Mouse (Mus musculus) cortical plate, adult 2 months (tissue): ENCODE data around the gene Cldn34d.

Experiments used
- CTCF ChIP-seq: fragments of 200-500 bp; IDR thresholded peaks from 2 replicates; pipeline ENCODE4 v1.5.1; 2011; ENCODE audit warnings: mild to moderate bottlenecking, control low read depth, low read length; ENCODE audit not compliant: insufficient read depth; ENCODE audit errors: extremely low read depth
- POLR2A ChIP-seq: fragments of 200-500 bp; IDR thresholded peaks from 2 replicates; pipeline ENCODE4 v1.6.1; 2011; ENCODE audit warnings: mild to moderate bottlenecking, low read length, control low read depth; ENCODE audit not compliant: insufficient read depth; ENCODE audit errors: extremely low read depth

DNA sequence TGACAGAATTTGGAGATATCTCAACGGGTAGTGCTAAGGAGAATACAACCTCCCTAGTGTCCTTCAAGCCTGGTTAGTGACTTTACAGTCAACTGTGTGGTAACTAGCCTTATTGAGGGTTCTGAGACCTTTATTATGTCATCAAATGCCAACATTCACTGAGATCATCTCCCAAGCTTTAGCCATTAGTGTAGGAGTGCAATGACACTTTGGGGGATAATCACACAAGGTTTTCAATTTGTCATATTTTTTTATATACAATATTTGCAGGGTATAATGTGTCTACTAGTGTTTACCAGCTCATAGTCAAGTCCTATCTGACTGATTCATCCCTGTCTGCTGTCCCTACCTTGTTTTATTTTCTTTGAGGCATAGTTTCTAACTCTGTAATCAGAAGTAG is at the start of gene Cldn34d:
- TF ChIP-seq POLR2A (no peak), CTCF (no peak)
